Mouse (Mus musculus) forebrain, embryonic 14.5 days (tissue): ENCODE data around the gene Vars2. TPM values are rescaled to one million over a fixed set of nuclear protein-coding genes. Genes with fewer than 3 reads are reported as not detected.
A peak's percentile ranks its signal among the peaks of the same experiment; 100 is the strongest.

Experiments
- ATAC-seq: fragments of 200-750 bp; cut with Nextera tagmentation; 2 replicates; pipeline ENCODE4 v1.8.0; 2017; ENCODE audit warnings: mild to moderate bottlenecking, moderate library complexity
- DNase-seq: peaks from one replicate; pipeline ENCODE4 v3.0.0-alpha.2; 2015; ENCODE audit warnings: low spot score
- H3K27ac ChIP-seq: fragments of 300-500 bp; sonication (generic); 2 replicates; pipeline ENCODE4 v1.5.1; 2014; ENCODE audit warnings: low read depth, mild to moderate bottlenecking, control low read depth, low read length, moderate library complexity
- H3K27me3 ChIP-seq: fragments of 300-500 bp; sonication (generic); replicated peaks from 2 replicates; pipeline ENCODE4 v1.6.1; 2014; ENCODE audit warnings: low read length, control low read depth, mixed read lengths; ENCODE audit not compliant: control insufficient read depth, insufficient read depth
- H3K36me3 ChIP-seq: fragments of 300-500 bp; sonication (generic); 2 replicates; pipeline ENCODE4 v1.6.1; 2014; ENCODE audit warnings: low read length, control low read depth; ENCODE audit not compliant: control insufficient read depth, insufficient read depth
- H3K4me1 ChIP-seq: fragments of 300-500 bp; sonication (generic); 2 replicates; pipeline ENCODE4 v1.6.1; 2014; ENCODE audit warnings: antibody characterized with exemption, low read length, control low read depth; ENCODE audit not compliant: control insufficient read depth, insufficient read depth
- H3K4me2 ChIP-seq: fragments of 300-500 bp; sonication (generic); 2 replicates; pipeline ENCODE4 v1.6.1; 2014; ENCODE audit warnings: mild to moderate bottlenecking, control low read depth, low read length
- H3K4me3 ChIP-seq: fragments of 300-500 bp; sonication (generic); 2 replicates; pipeline ENCODE4 v1.5.1; 2014; ENCODE audit warnings: low read depth, low read length, control low read depth
- H3K9ac ChIP-seq: fragments of 300-500 bp; sonication (generic); 2 replicates; pipeline ENCODE4 v1.6.1; 2014; ENCODE audit warnings: mild to moderate bottlenecking, low read length, control low read depth, moderate library complexity
- H3K9me3 ChIP-seq: fragments of 300-500 bp; sonication (generic); replicated peaks from 2 replicates; pipeline ENCODE4 v1.6.1; 2016; ENCODE audit warnings: low read length, control low read depth, mixed read lengths; ENCODE audit not compliant: control insufficient read depth
- WGBS: fragments of 180-500 bp; shearing (Covaris S2); extraction: QIAGEN DNeasy Blood & Tissue Kit; methylation state at CpG from one replicate; pipeline ENCODE4 v1.1.7; 2014; 5-methylcytosine and 5-hydroxymethylcytosine counted together
- polyA plus RNA-seq: library from polyadenylated mRNA; unstranded; fragments of >200 nt; fragmentation: Nextera tagmentation; extraction: Ambion mirVana; gene quantifications from 2 replicates; pipeline ENCODE4 v1.2.1, GENCODE M21; 2014

Vars2 gene
- 9.3 and 11.5 TPM in 2 replicates for polyA plus RNA-seq

GRCm38 (mm10) chr17:35667334-35668065 lies at the start of gene Vars2:
Gene Vars2 (minus strand): TSS chr17:35667592.
- DNase-seq: peak; percentile 97
- under 1% methylated on average over 61 of the region's 61 CpGs for WGBS
- Histone ChIP-seq H3K27ac (peak within 1 kb of the TSS; percentile 71), H3K4me1 (peaks cover 8% of the 10 kb centered on the region), H3K4me3 (peak within 1 kb of the TSS; percentile 69), H3K9me3 (no peaks in the 10 kb centered on the region), H3K36me3 (peaks cover 19% of the 10 kb centered on the region), H3K4me2 (peak within 1 kb of the TSS; percentile 90), H3K27me3 (no peaks in the 10 kb centered on the region), H3K9ac (peak within 1 kb of the TSS; percentile 85)
- ATAC-seq: peak; percentile 92

GRCm38 (mm10) chr17:35717080-35717479 lies 49.7 kb upstream of the Vars2 start:
- Histone ChIP-seq H3K9me3 (no peaks in the 10 kb centered on the region), H3K36me3 (no peaks in the 10 kb centered on the region), H3K9ac (no peak overlapping the region), H3K4me3 (no peak overlapping the region), H3K4me2 (no peak overlapping the region), H3K27ac (no peak overlapping the region), H3K27me3 (no peaks in the 10 kb centered on the region), H3K4me1 (peaks cover 11% of the 10 kb centered on the region)
- ATAC-seq (no peak), DNase-seq (no peak)
- 91% methylated on average over 6 of the region's 6 CpGs for WGBS

GRCm38 (mm10) chr17:35716114-35716513 lies 48.7 kb upstream of the Vars2 start:
- ATAC-seq (no peak), DNase-seq (no peak)
- Histone ChIP-seq H3K27ac (no peak overlapping the region), H3K9me3 (no peaks in the 10 kb centered on the region), H3K4me2 (no peak overlapping the region), H3K4me3 (no peak overlapping the region), H3K27me3 (no peaks in the 10 kb centered on the region), H3K4me1 (peaks cover 14% of the 10 kb centered on the region), H3K36me3 (no peaks in the 10 kb centered on the region), H3K9ac (no peak overlapping the region)
- WGBS: 94% methylated on average over 3 of the region's 3 CpGs

GRCm38 (mm10) chr17:35710705-35711347 lies 43.4 kb upstream of the Vars2 start:
- ATAC-seq: peak; percentile 92
- Histone ChIP-seq H3K4me2 (peak overlapping the region; percentile 31; the same call in 1 of the 2 replicates), H3K36me3 (no peaks in the 10 kb centered on the region), H3K27ac (peak overlapping the region; percentile 80), H3K4me1 (peaks cover 16% of the 10 kb centered on the region), H3K4me3 (no peak overlapping the region), H3K27me3 (no peaks in the 10 kb centered on the region), H3K9me3 (no peaks in the 10 kb centered on the region), H3K9ac (peak overlapping the region; percentile 32; the same call in 1 of the 2 replicates)
- peak; percentile 93 for DNase-seq
- WGBS: 8% methylated on average over 8 of the region's 8 CpGs

GRCm38 (mm10) chr17:35708611-35709010 lies 41.2 kb upstream of the Vars2 start:
- H3K27me3 ChIP-seq: no peaks in the 10 kb centered on the region
- 85% methylated on average over 2 of the region's 2 CpGs for WGBS
- H3K9me3 ChIP-seq: no peaks in the 10 kb centered on the region
- H3K27ac ChIP-seq: no peak overlapping the region
- H3K9ac ChIP-seq: no peak overlapping the region
- H3K36me3 ChIP-seq: no peaks in the 10 kb centered on the region
- H3K4me3 ChIP-seq: no peak overlapping the region
- H3K4me2 ChIP-seq: no peak overlapping the region
- no peak for ATAC-seq
- peaks cover 16% of the 10 kb centered on the region for H3K4me1 ChIP-seq
- no peak for DNase-seq

GRCm38 (mm10) chr17:35707929-35708328 lies 40.5 kb upstream of the Vars2 start:
- no peaks in the 10 kb centered on the region for H3K36me3 ChIP-seq
- no peak overlapping the region for H3K4me2 ChIP-seq
- H3K9me3 ChIP-seq: no peaks in the 10 kb centered on the region
- DNase-seq (no peak), ATAC-seq (no peak)
- H3K27me3 ChIP-seq: no peaks in the 10 kb centered on the region
- H3K27ac ChIP-seq: no peak overlapping the region
- WGBS: 51% methylated on average over 7 of the region's 7 CpGs
- H3K4me3 ChIP-seq: no peak overlapping the region
- no peak overlapping the region for H3K9ac ChIP-seq
- peaks cover 16% of the 10 kb centered on the region for H3K4me1 ChIP-seq

GRCm38 (mm10) chr17:35705836-35706235 lies 38.4 kb upstream of the Vars2 start:
- Histone ChIP-seq H3K27me3 (no peaks in the 10 kb centered on the region), H3K4me1 (peaks cover 10% of the 10 kb centered on the region), H3K9me3 (no peaks in the 10 kb centered on the region), H3K4me3 (no peak overlapping the region), H3K36me3 (no peaks in the 10 kb centered on the region), H3K4me2 (0 out of 2 replicates have a peak overlapping the region, but pooled peaks have one; percentile 9), H3K9ac (no peak overlapping the region), H3K27ac (peak overlapping the region; percentile 99; the same call in 1 of the 2 replicates)
- 12% methylated on average over 4 of the region's 4 CpGs for WGBS
- ATAC-seq: no peak
- DNase-seq: peak; percentile 59

GRCm38 (mm10) chr17:35704621-35705464 lies 37.5 kb upstream of the Vars2 start, which contains the start of gene Ddr1:
Gene Ddr1 (minus strand): TSS chr17:35704621.
- peak within 1 kb of the TSS; percentile 71 for H3K4me2 ChIP-seq
- H3K36me3 ChIP-seq: no peaks in the 10 kb centered on the region
- ATAC-seq (peak; percentile 53), DNase-seq (peak; percentile 90)
- H3K4me3 ChIP-seq: peak within 1 kb of the TSS; percentile 78
- H3K9me3 ChIP-seq: no peaks in the 10 kb centered on the region
- H3K27me3 ChIP-seq: no peaks in the 10 kb centered on the region
- 5% methylated on average over 19 of the region's 19 CpGs for WGBS
- H3K9ac ChIP-seq: peak within 1 kb of the TSS; percentile 94
- peak within 1 kb of the TSS; percentile 99 for H3K27ac ChIP-seq
- H3K4me1 ChIP-seq: peaks cover 2% of the 10 kb centered on the region; the same call in 1 of the 2 replicates
